ENCODE assay signal across 15 mouse cellular contexts in genomic region chr6:97342185-97342584, GRCm38 (mm10).
DNase-seq lines count a peak whose midpoint lies in the region; ATAC-seq and TF ChIP-seq lines count a peak whose summit lies in the region.
"Had no signal": no experiment of that assay in that cellular context is flagged by ENCODE, and none has a peak within 500 bp of the region (broad histone marks: within the 10 kb centered on the region; RNA-seq: fewer than 3 reads in every experiment).

No protein-coding gene starts in this region.

- no peak for DNase-seq in heart, adult 11 months
- no peak for DNase-seq in lung, adult 18-20 months
- no peak for DNase-seq in layer of hippocampus, adult 8-10 months (ENCODE audit: low spot score in 2 of 2)
- DNase-seq: cerebellum, adult 2 months; cerebellum, postnatal 10 days; forebrain, postnatal 0 days; gastrocnemius, postnatal 14 days; heart, postnatal 14 days had no signal

- WGBS in heart, embryonic 15.5 days, result 89% methylated on average over 5 of the region's 5 CpGs
- 86% methylated on average over 5 of the region's 5 CpGs for WGBS in lung, embryonic 16.5 days
- WGBS in intestine, embryonic 16.5 days, result 79% methylated on average over 5 of the region's 5 CpGs
- WGBS in small intestine, adult 2 months, result 54% methylated on average over 5 of the region's 5 CpGs

- no peaks in the 10 kb centered on the region for H3K27me3 ChIP-seq in heart, embryonic 15.5 days
- H3K27me3 ChIP-seq in lung, embryonic 16.5 days (ENCODE audit: control insufficient read depth, insufficient read depth, low read depth, low read length), result no peaks in the 10 kb centered on the region
- no peaks in the 10 kb centered on the region for H3K27me3 ChIP-seq in intestine, embryonic 16.5 days (replicated peaks; ENCODE audit: control insufficient read depth, insufficient read depth, low read length)
- no peaks in the 10 kb centered on the region for H3K27me3 ChIP-seq in small intestine, adult 2 months (ENCODE audit: control insufficient read depth, insufficient read depth, low read length)
- H3K27me3 ChIP-seq: forebrain, embryonic 13.5 days; hindbrain, embryonic 15.5 days had no signal

- no peak for TF ChIP-seq POLR2A in small intestine, adult 2 months (IDR thresholded peaks at IDR 0.05; ENCODE audit: low read depth, low read length)

- TF ChIP-seq CTCF in small intestine, adult 2 months (IDR thresholded peaks at IDR 0.05; ENCODE audit: extremely low read depth, insufficient read length, insufficient replicate concordance, low read depth, low read length), result no peak

- no peak overlapping the region for H3K4me3 ChIP-seq in heart, embryonic 15.5 days
- no peak overlapping the region for H3K4me3 ChIP-seq in lung, embryonic 16.5 days (ENCODE audit: low read length)
- H3K4me3 ChIP-seq in intestine, embryonic 16.5 days (ENCODE audit: low read length), result no peak overlapping the region
- H3K4me3 ChIP-seq in small intestine, adult 2 months (ENCODE audit: low read depth, low read length), result no peak overlapping the region
- H3K4me3 ChIP-seq: embryonic facial prominence, embryonic 10.5 days; forebrain, embryonic 13.5 days; hindbrain, embryonic 15.5 days had no signal

- no peak overlapping the region for H3K9ac ChIP-seq in heart, embryonic 15.5 days
- no peak overlapping the region for H3K9ac ChIP-seq in lung, embryonic 16.5 days (ENCODE audit: low read length)
- no peak overlapping the region for H3K9ac ChIP-seq in intestine, embryonic 16.5 days (ENCODE audit: low read depth, low read length)
- H3K9ac ChIP-seq: forebrain, embryonic 13.5 days; forebrain, postnatal 0 days; hindbrain, embryonic 15.5 days had no signal

- no peaks in the 10 kb centered on the region for H3K9me3 ChIP-seq in heart, embryonic 15.5 days (replicated peaks)
- H3K9me3 ChIP-seq in lung, embryonic 16.5 days (ENCODE audit: control insufficient read depth, low read length), result no peaks in the 10 kb centered on the region
- H3K9me3 ChIP-seq in intestine, embryonic 16.5 days (ENCODE audit: control insufficient read depth, low read length), result no peaks in the 10 kb centered on the region
- H3K9me3 ChIP-seq: embryonic facial prominence, embryonic 10.5 days; forebrain, embryonic 13.5 days; hindbrain, embryonic 15.5 days had no signal

- ATAC-seq in heart, embryonic 15.5 days (replicated peaks; ENCODE audit: insufficient number of reproducible peaks, insufficient read depth, low FRiP score, low read depth), result no peak
- ATAC-seq in lung, embryonic 16.5 days (ENCODE audit: low read depth), result no peak
- ATAC-seq in intestine, embryonic 16.5 days, result no peak
- ATAC-seq: forebrain, embryonic 13.5 days; forebrain, postnatal 0 days had no signal

- H3K27ac ChIP-seq in heart, embryonic 15.5 days, result 0 out of 2 replicates have a peak overlapping the region, but pooled peaks have one; percentile 0
- H3K27ac ChIP-seq in lung, embryonic 16.5 days (ENCODE audit: low read length), result 0 out of 2 replicates have a peak overlapping the region, but pooled peaks have one; percentile 5
- peak overlapping the region; percentile 68 for H3K27ac ChIP-seq in intestine, embryonic 16.5 days (ENCODE audit: low read length)
- H3K27ac ChIP-seq in small intestine, adult 2 months (ENCODE audit: insufficient read depth, low read depth, low read length), result peak overlapping the region; percentile 91
- H3K27ac ChIP-seq: embryonic facial prominence, embryonic 10.5 days; forebrain, embryonic 13.5 days; hindbrain, embryonic 15.5 days had no signal

- H3K4me2 ChIP-seq in heart, embryonic 15.5 days, result no peak overlapping the region
- H3K4me2 ChIP-seq in lung, embryonic 16.5 days (ENCODE audit: low read depth, low read length), result no peak overlapping the region
- H3K4me2 ChIP-seq in intestine, embryonic 16.5 days (ENCODE audit: low read depth, low read length), result no peak overlapping the region
- H3K4me2 ChIP-seq: forebrain, embryonic 13.5 days; hindbrain, embryonic 15.5 days had no signal

- no peaks in the 10 kb centered on the region for H3K36me3 ChIP-seq in heart, embryonic 15.5 days
- H3K36me3 ChIP-seq in lung, embryonic 16.5 days (ENCODE audit: control insufficient read depth, insufficient read depth, low read length), result no peaks in the 10 kb centered on the region
- H3K36me3 ChIP-seq in intestine, embryonic 16.5 days (ENCODE audit: control insufficient read depth, insufficient read depth, low read length), result no peaks in the 10 kb centered on the region
- H3K36me3 ChIP-seq in small intestine, adult 2 months (ENCODE audit: control insufficient read depth, insufficient read depth, low read length), result no peaks in the 10 kb centered on the region
- H3K36me3 ChIP-seq: hindbrain, embryonic 15.5 days had no signal

- peaks cover 20% of the 10 kb centered on the region for H3K4me1 ChIP-seq in heart, embryonic 15.5 days (replicated peaks)
- peaks cover 4% of the 10 kb centered on the region; the same call in 1 of the 2 replicates for H3K4me1 ChIP-seq in lung, embryonic 16.5 days (replicated peaks; ENCODE audit: control insufficient read depth, insufficient read depth, low read length)
- peaks cover 19% of the 10 kb centered on the region for H3K4me1 ChIP-seq in intestine, embryonic 16.5 days (ENCODE audit: control insufficient read depth, insufficient read depth, low read length)
- peaks cover 25% of the 10 kb centered on the region; the same call in 1 of the 2 replicates for H3K4me1 ChIP-seq in small intestine, adult 2 months (ENCODE audit: control insufficient read depth, insufficient read depth, insufficient read length, low read length)

Comparison
In these comparisons a context has a peak if more than half of its experiments do, and no peak if none do; other contexts are left out.
1. H3K27ac ChIP-seq: peak in every context shown above with its lines; median percentile 91 in small intestine, adult 2 months; 68 in intestine, embryonic 16.5 days; 5 in lung, embryonic 16.5 days; 0 in heart, embryonic 15.5 days.